Mouse (Mus musculus): ENCODE data around the gene Necap1.

- TF ChIP-seq HCFC1 (IDR thresholded peaks at IDR 0.05; ENCODE audit: borderline replicate concordance, insufficient read depth, low read length) (no peak), CHD2 (IDR thresholded peaks at IDR 0.05; ENCODE audit: low read depth, low read length) (no peak), ZC3H11A (IDR thresholded peaks at IDR 0.05; ENCODE audit: borderline replicate concordance, low read depth, low read length) (no peak), ZNF384 (IDR thresholded peaks at IDR 0.05; ENCODE audit: low read depth, low read length) (no peak), MAFK (IDR thresholded peaks at IDR 0.05; ENCODE audit: insufficient read depth, low read depth, low read length) (no peak)
Measured at GRCm38 (mm10) chr6:122919922-122920321, 45.6 kb downstream of the Necap1 start.

Data from ES-E14 (cell line).